Mouse (Mus musculus): ENCODE measurements at regions not wholly inside any gene's neighbourhood (a gene's known extent, or its start where the extent isn't known, plus 50 kb on each side); places are given as distances from the start of the nearest gene placed in this dataset.
A peak's percentile ranks its signal among the peaks of the same experiment; 100 is the strongest.

DNA sequence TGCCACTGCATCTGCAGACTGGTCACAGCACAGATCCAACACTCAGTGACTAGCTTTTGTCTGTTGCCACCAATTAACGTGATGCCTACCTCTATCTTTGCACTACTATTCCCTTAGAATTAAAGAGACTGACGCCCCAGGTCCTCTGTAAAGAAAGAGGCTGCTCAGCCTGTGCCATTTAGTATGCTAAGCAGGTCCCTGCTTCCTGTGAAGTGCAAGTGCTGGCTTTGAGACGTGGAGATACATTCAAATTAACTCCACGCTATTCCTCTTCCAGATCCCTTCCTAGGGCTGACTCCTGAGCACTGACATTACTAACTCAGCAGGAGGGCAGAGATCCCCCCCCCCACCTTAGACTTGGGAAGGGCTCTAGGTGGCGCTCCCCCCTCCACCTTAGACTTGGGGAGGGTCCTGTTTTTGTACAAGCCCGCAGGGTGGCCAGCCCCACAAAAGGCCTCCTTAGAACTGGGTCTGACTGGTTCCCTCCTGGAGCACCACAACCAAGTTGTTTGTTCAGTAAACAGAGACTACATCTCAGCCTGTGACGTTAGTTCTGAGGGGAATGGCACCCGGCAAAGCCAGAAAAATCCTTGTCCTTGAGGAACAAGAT, 184.0 kb downstream of the Gm26897 start:
- 13% methylated on average over 8 of the region's 8 CpGs for WGBS
- peak; percentile 80 for ATAC-seq (ENCODE audit: low read depth)
- Histone ChIP-seq H3K4me1 (ENCODE audit: control insufficient read depth, insufficient read depth, low read length) (peaks cover 11% of the 10 kb centered on the region), H3K27me3 (ENCODE audit: control insufficient read depth, insufficient read depth, low read length) (no peaks in the 10 kb centered on the region), H3K27ac (ENCODE audit: low read depth, low read length) (peak overlapping the region; percentile 48), H3K9me3 (ENCODE audit: control insufficient read depth, low read length) (no peaks in the 10 kb centered on the region), H3K4me2 (ENCODE audit: low read depth, low read length) (no peak overlapping the region), H3K4me3 (ENCODE audit: low read depth, low read length) (no peak overlapping the region), H3K9ac (replicated peaks; ENCODE audit: low read depth, low read length) (no peak overlapping the region), H3K36me3 (ENCODE audit: control insufficient read depth, insufficient read depth, low read length) (no peaks in the 10 kb centered on the region)

DNA sequence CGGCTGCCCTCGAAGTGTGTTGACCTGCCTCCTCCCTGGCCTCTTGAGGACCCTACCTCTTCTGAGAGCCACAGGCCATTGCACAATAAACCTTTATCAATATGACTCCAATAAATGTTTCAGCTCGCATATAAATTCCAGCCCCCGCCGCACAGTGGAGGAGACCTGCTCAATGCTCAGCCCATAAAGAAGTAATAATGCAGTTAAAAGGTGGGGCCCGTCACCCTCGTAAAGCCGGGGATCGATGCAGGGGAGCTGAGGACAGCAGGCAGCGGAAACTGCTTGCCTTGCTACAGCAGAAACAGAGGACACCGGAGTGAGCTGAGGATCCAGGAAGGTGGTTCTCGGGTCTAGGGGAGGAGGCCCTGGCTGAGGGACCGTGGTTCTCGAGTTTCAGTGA, 185.2 kb downstream of the Gm26897 start:
- Histone ChIP-seq H3K4me3 (ENCODE audit: low read depth, low read length) (no peak overlapping the region), H3K4me2 (ENCODE audit: low read depth, low read length) (no peak overlapping the region), H3K36me3 (ENCODE audit: control insufficient read depth, insufficient read depth, low read length) (no peaks in the 10 kb centered on the region), H3K9me3 (ENCODE audit: control insufficient read depth, low read length) (no peaks in the 10 kb centered on the region), H3K27ac (ENCODE audit: low read depth, low read length) (no peak overlapping the region), H3K4me1 (ENCODE audit: control insufficient read depth, insufficient read depth, low read length) (peaks cover 19% of the 10 kb centered on the region), H3K9ac (replicated peaks; ENCODE audit: low read depth, low read length) (no peak overlapping the region), H3K27me3 (ENCODE audit: control insufficient read depth, insufficient read depth, low read length) (no peaks in the 10 kb centered on the region)
- no peak for ATAC-seq (ENCODE audit: low read depth)
- 30% methylated on average over 14 of the region's 14 CpGs for WGBS

DNA sequence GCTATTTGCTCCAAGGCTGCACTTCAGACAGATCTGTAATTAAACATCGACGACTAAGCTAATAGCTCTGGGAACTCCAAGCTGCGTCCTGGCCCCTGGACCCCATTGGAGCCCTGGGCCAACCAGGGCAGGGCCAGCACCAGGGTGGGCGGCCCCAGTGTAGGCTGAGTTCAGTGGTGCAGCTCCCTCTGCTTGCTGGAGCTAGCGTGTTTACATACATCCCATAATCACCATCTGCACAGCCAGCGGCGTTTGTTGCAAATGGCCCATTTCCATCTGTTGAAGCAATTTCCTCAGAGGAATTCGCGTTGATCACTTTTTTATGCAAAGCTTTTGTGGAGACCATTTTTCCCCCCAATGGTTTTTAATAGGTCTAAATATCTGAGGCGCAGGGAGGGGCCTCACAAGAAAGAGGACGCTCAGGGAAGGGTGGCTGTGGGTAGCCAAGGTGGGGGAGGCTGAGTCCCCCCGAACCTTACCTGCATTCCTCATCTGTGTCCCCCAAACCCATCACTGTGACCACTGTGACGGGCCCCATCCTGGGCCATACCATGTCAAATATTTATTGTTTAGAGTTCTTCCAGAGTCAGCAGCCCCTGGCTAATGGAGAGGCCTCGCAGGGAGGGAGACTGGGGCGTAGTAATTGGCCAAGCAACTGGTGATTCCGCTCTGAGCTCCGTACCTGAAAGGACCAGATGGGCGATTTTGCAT, 189.4 kb downstream of the Gm26897 start:
- Histone ChIP-seq H3K4me2 (ENCODE audit: low read depth, low read length) (no peak overlapping the region; the same call in 1 of the 2 replicates), H3K4me3 (ENCODE audit: low read depth, low read length) (no peak overlapping the region), H3K27me3 (ENCODE audit: control insufficient read depth, insufficient read depth, low read length) (no peaks in the 10 kb centered on the region), H3K9me3 (ENCODE audit: control insufficient read depth, low read length) (no peaks in the 10 kb centered on the region), H3K4me1 (ENCODE audit: control insufficient read depth, insufficient read depth, low read length) (peaks cover 10% of the 10 kb centered on the region), H3K27ac (ENCODE audit: low read depth, low read length) (no peak overlapping the region), H3K36me3 (ENCODE audit: control insufficient read depth, insufficient read depth, low read length) (no peaks in the 10 kb centered on the region), H3K9ac (replicated peaks; ENCODE audit: low read depth, low read length) (no peak overlapping the region)
- peak; percentile 70; the same call in 1 of the 2 replicates for ATAC-seq (ENCODE audit: low read depth)
- 19% methylated on average over 18 of the region's 18 CpGs for WGBS

DNA sequence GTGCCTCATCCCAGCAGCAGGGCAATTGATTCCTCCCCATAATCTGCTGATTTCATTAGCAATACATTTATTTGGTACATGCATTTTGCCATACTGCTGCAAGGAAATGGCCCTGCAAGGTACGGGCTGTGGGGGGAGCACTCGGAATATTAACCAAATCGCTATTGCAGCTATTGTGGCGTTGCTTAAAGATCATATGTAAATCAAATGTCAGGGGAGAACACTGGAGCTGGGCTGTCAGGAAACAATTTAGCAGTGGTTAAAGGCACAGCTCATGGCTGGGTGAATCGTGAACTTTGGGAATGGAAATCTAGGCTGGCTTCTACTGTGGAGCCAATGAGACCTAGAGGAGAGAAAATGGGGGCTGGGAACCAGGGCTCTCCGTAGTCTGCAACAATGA, 192.0 kb downstream of the Gm26897 start:
- ATAC-seq (ENCODE audit: low read depth): no peak
- 35% methylated on average over 6 of the region's 6 CpGs for whole genome bisulfite sequencing
- H3K9ac ChIP-seq (replicated peaks; ENCODE audit: low read depth, low read length): no peak overlapping the region
- peaks cover 13% of the 10 kb centered on the region for H3K4me1 ChIP-seq (ENCODE audit: control insufficient read depth, insufficient read depth, low read length)
- H3K27ac ChIP-seq (ENCODE audit: low read depth, low read length): no peak overlapping the region
- H3K4me3 ChIP-seq (ENCODE audit: low read depth, low read length): no peak overlapping the region
- no peaks in the 10 kb centered on the region for H3K36me3 ChIP-seq (ENCODE audit: control insufficient read depth, insufficient read depth, low read length)
- H3K9me3 ChIP-seq (ENCODE audit: control insufficient read depth, low read length): no peaks in the 10 kb centered on the region
- no peaks in the 10 kb centered on the region for H3K27me3 ChIP-seq (ENCODE audit: control insufficient read depth, insufficient read depth, low read length)
- no peak overlapping the region for H3K4me2 ChIP-seq (ENCODE audit: low read depth, low read length)

DNA sequence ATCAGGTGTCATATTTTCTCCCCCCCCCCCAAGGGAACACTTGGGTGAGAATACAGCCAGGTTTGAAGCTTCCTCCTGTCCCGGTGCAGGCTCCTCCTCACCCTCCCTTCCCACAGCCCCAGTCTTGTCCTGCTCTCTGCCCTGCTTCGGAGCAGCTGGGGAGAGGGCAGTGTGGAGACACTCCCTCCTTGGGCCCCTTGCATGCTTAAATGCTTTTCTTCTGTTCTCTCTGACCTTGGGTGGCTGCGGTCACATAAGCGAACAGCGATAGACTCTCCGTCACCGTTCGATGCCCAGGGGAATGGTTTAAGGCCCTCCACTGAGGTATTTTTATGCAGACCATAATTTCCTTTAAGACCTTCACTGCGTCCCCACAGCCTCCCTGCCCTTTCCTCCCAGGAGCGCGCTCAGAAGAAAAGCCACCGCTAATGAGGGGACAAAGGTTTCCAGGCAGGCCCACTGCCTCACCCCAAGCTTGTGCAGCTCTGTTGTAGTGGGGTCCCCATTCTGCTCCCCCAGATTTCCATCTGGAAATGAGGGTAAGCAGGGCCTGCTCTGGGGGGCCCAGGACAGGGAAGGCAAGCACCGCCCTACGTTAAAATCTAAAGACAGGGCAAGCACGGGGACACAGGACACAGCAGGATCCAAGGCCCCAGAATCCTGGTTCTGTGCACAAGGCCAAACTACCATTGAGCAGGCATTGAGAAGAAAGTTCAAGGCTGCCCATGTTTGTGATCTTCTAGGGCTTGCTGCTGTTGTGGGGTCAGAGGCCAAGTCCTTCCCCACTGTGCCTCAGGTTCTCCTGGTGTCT, 195.7 kb downstream of the Gm26897 start:
- ATAC-seq (ENCODE audit: low read depth): no peak
- Histone ChIP-seq H3K9ac (replicated peaks; ENCODE audit: low read depth, low read length) (no peak overlapping the region), H3K27ac (ENCODE audit: low read depth, low read length) (no peak overlapping the region), H3K4me3 (ENCODE audit: low read depth, low read length) (no peak overlapping the region), H3K9me3 (ENCODE audit: control insufficient read depth, low read length) (no peaks in the 10 kb centered on the region), H3K36me3 (ENCODE audit: control insufficient read depth, insufficient read depth, low read length) (no peaks in the 10 kb centered on the region), H3K4me1 (ENCODE audit: control insufficient read depth, insufficient read depth, low read length) (peaks cover 4% of the 10 kb centered on the region; the same call in 1 of the 2 replicates), H3K4me2 (ENCODE audit: low read depth, low read length) (no peak overlapping the region), H3K27me3 (ENCODE audit: control insufficient read depth, insufficient read depth, low read length) (no peaks in the 10 kb centered on the region)
- 19% methylated on average over 15 of the region's 15 CpGs for WGBS

DNA sequence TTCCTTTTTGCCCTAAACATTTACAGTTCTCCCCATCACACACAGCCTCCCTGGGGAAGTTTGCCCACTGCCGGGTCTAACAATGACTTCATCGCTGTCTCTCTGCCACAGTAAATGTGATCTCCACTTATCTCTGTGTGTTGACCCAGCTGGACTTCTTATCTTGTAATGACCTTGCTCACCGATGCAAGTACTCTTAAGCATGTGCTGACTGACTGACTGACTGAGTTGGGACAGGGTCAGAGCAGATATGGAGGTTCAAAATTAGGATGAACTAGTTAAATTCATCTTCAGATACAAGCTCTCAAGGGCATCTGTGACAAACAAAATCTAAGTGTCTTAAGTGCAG, 196.2 kb downstream of the Gm26897 start:
- Histone ChIP-seq H3K27ac (ENCODE audit: low read depth, low read length) (no peak overlapping the region), H3K9me3 (ENCODE audit: control insufficient read depth, low read length) (no peaks in the 10 kb centered on the region), H3K27me3 (ENCODE audit: control insufficient read depth, insufficient read depth, low read length) (no peaks in the 10 kb centered on the region), H3K9ac (replicated peaks; ENCODE audit: low read depth, low read length) (no peak overlapping the region), H3K4me1 (ENCODE audit: control insufficient read depth, insufficient read depth, low read length) (peaks cover 4% of the 10 kb centered on the region; the same call in 1 of the 2 replicates), H3K36me3 (ENCODE audit: control insufficient read depth, insufficient read depth, low read length) (no peaks in the 10 kb centered on the region), H3K4me3 (ENCODE audit: low read depth, low read length) (no peak overlapping the region), H3K4me2 (ENCODE audit: low read depth, low read length) (no peak overlapping the region)
- ATAC-seq (ENCODE audit: low read depth): no peak
- 51% methylated on average over 3 of the region's 3 CpGs for WGBS

DNA sequence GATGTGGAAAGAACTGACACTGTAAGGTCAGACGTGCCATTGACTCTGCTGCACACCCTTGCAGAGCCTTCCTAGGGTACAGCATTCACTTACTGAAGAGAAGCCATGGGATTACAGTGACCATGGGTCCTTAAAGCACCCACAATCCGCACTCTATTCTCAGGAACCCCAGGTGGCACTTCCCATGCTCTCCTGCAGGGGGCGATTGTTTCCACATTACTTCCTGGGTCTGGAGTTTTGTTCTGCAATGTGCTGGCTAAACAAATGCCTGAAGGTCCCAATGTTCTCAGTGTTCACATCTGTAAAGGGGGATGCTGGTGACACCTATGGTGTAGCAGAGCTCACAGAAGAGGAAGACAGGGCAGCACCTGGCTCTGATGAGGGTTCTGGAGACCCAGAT, 198.0 kb downstream of the Gm26897 start:
- Histone ChIP-seq H3K27me3 (ENCODE audit: control insufficient read depth, insufficient read depth, low read length) (no peaks in the 10 kb centered on the region), H3K4me3 (ENCODE audit: low read depth, low read length) (no peak overlapping the region), H3K27ac (ENCODE audit: low read depth, low read length) (no peak overlapping the region), H3K9ac (replicated peaks; ENCODE audit: low read depth, low read length) (no peak overlapping the region), H3K36me3 (ENCODE audit: control insufficient read depth, insufficient read depth, low read length) (no peaks in the 10 kb centered on the region), H3K4me2 (ENCODE audit: low read depth, low read length) (no peak overlapping the region), H3K4me1 (ENCODE audit: control insufficient read depth, insufficient read depth, low read length) (peaks cover 4% of the 10 kb centered on the region; the same call in 1 of the 2 replicates), H3K9me3 (ENCODE audit: control insufficient read depth, low read length) (no peaks in the 10 kb centered on the region)
- WGBS: 67% methylated on average over 3 of the region's 3 CpGs
- no peak for ATAC-seq (ENCODE audit: low read depth)

DNA sequence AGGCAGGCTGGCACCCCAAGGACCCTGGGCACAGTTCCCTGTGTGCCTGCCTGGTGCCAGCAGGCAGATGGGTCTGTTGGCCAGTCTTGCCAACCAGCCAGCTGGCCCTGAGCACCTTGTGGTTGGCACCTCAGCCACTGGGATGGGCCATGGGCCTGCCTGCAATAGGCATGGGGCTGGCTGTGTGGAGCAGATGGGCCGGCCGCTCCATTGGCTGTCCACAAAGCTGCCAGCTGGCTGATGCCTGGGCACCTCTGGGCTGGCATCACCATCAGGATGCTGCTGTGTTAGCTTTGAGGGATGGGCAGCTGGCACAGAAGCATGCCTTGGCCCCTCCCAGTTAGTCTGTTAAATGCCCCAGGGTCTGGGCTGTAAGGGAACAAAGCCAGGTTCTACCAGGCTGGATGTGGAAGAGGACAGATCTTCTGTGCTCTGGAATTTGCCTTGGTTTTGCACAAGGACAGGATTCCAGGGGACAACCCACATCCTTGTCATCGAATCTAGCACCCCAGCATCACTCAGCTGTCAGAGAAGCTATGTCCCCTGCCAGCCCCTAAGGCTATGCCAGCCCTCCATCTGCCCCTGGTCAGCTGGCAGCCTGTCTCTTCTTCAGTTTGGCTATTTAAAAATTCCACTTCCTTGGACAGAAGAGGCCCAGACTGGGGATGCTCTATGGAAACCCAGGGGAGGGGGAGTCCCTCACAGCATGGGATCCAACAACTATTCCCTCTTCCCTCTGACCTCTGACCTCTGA, 201.8 kb downstream of the Gm26897 start:
- 72% methylated on average over 3 of the region's 3 CpGs for WGBS
- no peaks in the 10 kb centered on the region for H3K27me3 ChIP-seq (ENCODE audit: control insufficient read depth, insufficient read depth, low read length)
- no peak overlapping the region for H3K4me3 ChIP-seq (ENCODE audit: low read depth, low read length)
- H3K9me3 ChIP-seq (ENCODE audit: control insufficient read depth, low read length): no peaks in the 10 kb centered on the region
- H3K36me3 ChIP-seq (ENCODE audit: control insufficient read depth, insufficient read depth, low read length): no peaks in the 10 kb centered on the region
- no peak overlapping the region for H3K4me2 ChIP-seq (ENCODE audit: low read depth, low read length)
- no peak overlapping the region for H3K27ac ChIP-seq (ENCODE audit: low read depth, low read length)
- peak; percentile 74 for ATAC-seq (ENCODE audit: low read depth)
- no peaks in the 10 kb centered on the region for H3K4me1 ChIP-seq (ENCODE audit: control insufficient read depth, insufficient read depth, low read length)
- no peak overlapping the region for H3K9ac ChIP-seq (replicated peaks; ENCODE audit: low read depth, low read length)
